Mouse (Mus musculus): ENCODE results near the gene Msx1. TPM values are rescaled to one million over a fixed set of nuclear protein-coding genes. Genes with fewer than 3 reads are reported as not detected.

The Msx1 gene
- polyA plus RNA-seq, 1 experiment, result 1.2 TPM

DNA sequence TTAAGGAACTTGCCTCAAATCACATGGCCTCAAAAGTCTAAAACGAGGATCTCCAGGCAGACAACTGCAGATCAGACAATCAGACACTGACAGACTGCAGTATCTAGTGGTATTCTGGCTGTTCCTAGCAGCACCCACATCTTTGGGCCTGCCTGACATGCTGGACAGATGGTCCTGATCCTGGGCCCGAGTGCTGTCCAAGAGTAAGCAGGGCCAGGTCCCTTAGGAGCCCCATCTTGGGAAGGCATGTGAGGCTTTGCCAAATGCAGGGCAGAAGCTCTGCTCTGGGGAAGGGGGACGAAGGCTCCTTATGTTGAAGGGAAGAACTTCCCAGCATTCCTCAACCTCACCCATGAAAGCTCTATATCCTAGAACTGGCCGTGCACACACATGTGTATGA is 8.5 kb downstream of the Msx1 start:
- Histone ChIP-seq H3K4me3 (ENCODE audit: low read depth, low read length) (no peak overlapping the region), H3K27me3 (ENCODE audit: control insufficient read depth, insufficient read depth, low read length) (peaks cover 40% of the 10 kb centered on the region), H3K27ac (ENCODE audit: insufficient read depth, low read depth, low read length) (no peak overlapping the region), H3K36me3 (ENCODE audit: control insufficient read depth, insufficient read depth, low read length) (no peaks in the 10 kb centered on the region), H3K4me1 (ENCODE audit: control insufficient read depth, insufficient read depth, insufficient read length, low read length) (no peaks in the 10 kb centered on the region)
- 71% methylated on average over 4 of the region's 4 CpGs for WGBS
- TF ChIP-seq POLR2A (IDR thresholded peaks at IDR 0.05; ENCODE audit: low read depth, low read length), result no peak

DNA sequence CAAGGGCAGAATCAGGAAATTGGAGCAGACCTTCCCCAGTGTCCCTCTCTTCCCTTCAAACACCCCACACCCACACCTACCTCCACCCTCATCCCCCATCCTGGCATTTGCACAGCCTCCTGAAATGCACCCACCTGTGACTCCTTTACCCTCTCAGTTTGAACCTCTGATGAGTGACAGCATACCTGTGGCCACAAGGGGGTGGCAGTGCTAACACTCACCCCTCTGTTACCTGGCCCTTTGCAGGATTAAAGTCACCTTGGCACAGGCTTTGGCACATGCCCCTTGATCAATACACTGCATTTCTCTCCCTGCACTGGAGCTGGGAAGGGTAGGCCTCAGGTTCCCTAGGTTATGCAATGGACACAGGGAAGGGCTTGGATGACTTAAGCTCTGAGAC is 10.2 kb downstream of the Msx1 start:
- Histone ChIP-seq H3K4me1 (ENCODE audit: control insufficient read depth, insufficient read depth, insufficient read length, low read length) (no peaks in the 10 kb centered on the region), H3K4me3 (ENCODE audit: low read depth, low read length) (no peak overlapping the region), H3K36me3 (ENCODE audit: control insufficient read depth, insufficient read depth, low read length) (no peaks in the 10 kb centered on the region), H3K27me3 (ENCODE audit: control insufficient read depth, insufficient read depth, low read length) (peaks cover 28% of the 10 kb centered on the region), H3K27ac (ENCODE audit: insufficient read depth, low read depth, low read length) (no peak overlapping the region)
- no peak for TF ChIP-seq POLR2A (IDR thresholded peaks at IDR 0.05; ENCODE audit: low read depth, low read length)
- TF ChIP-seq CTCF (IDR thresholded peaks at IDR 0.05; ENCODE audit: extremely low read depth, insufficient read length, insufficient replicate concordance, low read depth, low read length), result peak; percentile 35; the same call in 1 of the 2 replicates

DNA sequence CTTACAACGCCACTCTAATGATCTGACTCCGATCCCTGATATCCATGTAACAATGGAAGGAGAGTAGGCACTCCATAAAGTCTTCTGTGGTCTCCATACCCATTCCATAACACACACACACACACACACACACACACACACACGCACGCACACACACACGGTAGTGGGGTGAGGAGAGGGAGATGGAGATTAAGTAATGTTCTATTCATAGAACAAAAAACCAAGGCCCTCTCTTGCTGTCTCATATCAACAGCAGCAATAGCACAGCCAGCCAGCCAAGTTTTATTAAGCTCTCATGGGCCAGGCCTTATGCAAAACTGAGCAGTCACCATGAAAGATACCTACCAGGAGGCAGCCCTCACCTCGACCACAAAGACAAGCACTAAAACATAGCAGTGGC is 19.1 kb downstream of the Msx1 start:
- Histone ChIP-seq H3K4me3 (ENCODE audit: low read depth, low read length) (no peak overlapping the region), H3K36me3 (ENCODE audit: control insufficient read depth, insufficient read depth, low read length) (no peaks in the 10 kb centered on the region), H3K27ac (ENCODE audit: insufficient read depth, low read depth, low read length) (no peak overlapping the region), H3K4me1 (ENCODE audit: control insufficient read depth, insufficient read depth, insufficient read length, low read length) (no peaks in the 10 kb centered on the region), H3K27me3 (ENCODE audit: control insufficient read depth, insufficient read depth, low read length) (no peaks in the 10 kb centered on the region)
- 82% methylated on average over 6 of the region's 6 CpGs for WGBS
- TF ChIP-seq CTCF (IDR thresholded peaks at IDR 0.05; ENCODE audit: extremely low read depth, insufficient read length, insufficient replicate concordance, low read depth, low read length), result no peak
- no peak for TF ChIP-seq POLR2A (IDR thresholded peaks at IDR 0.05; ENCODE audit: low read depth, low read length)

DNA sequence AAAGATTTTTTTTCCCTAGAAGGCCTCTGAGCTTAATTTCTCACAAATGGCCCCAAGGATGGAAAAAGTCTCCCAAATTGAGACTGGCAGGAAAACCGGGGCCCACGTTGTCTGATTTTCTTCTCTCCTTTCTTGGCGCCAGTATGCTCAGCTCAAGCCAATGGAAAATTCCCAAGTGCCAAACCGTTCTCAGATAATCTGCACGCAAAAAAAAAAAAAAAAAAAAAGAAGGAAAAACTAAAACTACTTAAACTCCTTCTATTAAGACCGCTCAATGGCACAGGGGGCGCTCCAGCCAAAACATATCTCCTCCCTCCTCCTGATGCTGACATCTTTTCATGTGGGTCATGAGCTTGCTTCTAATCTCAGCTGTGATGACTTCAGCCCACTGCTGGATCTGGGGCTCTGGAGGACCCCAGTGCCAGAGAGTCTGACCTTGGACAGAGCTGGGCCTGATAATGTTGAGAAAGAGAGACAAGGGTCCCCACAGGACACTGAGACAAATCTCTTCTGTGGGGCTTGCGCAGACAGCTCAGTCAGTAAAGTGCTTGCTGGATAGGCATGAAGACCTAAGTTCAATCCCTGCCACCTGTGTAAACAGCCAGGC is 19.8 kb downstream of the Msx1 start:
- Histone ChIP-seq H3K36me3 (ENCODE audit: control insufficient read depth, insufficient read depth, low read length) (no peaks in the 10 kb centered on the region), H3K27ac (ENCODE audit: insufficient read depth, low read depth, low read length) (no peak overlapping the region), H3K4me3 (ENCODE audit: low read depth, low read length) (no peak overlapping the region), H3K27me3 (ENCODE audit: control insufficient read depth, insufficient read depth, low read length) (no peaks in the 10 kb centered on the region), H3K4me1 (ENCODE audit: control insufficient read depth, insufficient read depth, insufficient read length, low read length) (no peaks in the 10 kb centered on the region)
- TF ChIP-seq CTCF (IDR thresholded peaks at IDR 0.05; ENCODE audit: extremely low read depth, insufficient read length, insufficient replicate concordance, low read depth, low read length) (no peak), POLR2A (IDR thresholded peaks at IDR 0.05; ENCODE audit: low read depth, low read length) (no peak)
- 71% methylated on average over 8 of the region's 8 CpGs for WGBS

DNA sequence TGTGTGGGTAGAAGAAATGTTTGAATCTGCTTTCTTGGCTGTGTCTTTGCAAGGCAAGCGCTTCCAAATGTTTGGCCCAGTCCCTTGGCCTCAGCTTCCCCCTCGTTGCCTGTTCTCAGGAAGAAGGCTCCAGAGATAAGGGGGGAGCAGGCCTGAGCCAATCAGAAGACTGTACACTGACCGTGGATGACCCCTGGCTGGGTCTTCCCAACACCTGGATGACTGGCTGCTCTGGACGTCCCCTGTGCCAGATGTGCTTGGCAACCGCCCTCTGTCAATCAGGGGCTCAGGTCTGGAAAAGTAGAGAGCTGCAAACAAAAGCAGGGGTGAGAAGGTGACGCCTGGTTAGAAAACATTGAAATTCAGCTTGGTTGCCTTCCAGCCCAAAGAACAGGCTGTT is 27.1 kb downstream of the Msx1 start:
- Histone ChIP-seq H3K36me3 (ENCODE audit: control insufficient read depth, insufficient read depth, low read length) (no peaks in the 10 kb centered on the region), H3K27me3 (ENCODE audit: control insufficient read depth, insufficient read depth, low read length) (no peaks in the 10 kb centered on the region), H3K4me1 (ENCODE audit: control insufficient read depth, insufficient read depth, insufficient read length, low read length) (no peaks in the 10 kb centered on the region), H3K4me3 (ENCODE audit: low read depth, low read length) (no peak overlapping the region), H3K27ac (ENCODE audit: insufficient read depth, low read depth, low read length) (no peak overlapping the region)
- TF ChIP-seq CTCF (IDR thresholded peaks at IDR 0.05; ENCODE audit: extremely low read depth, insufficient read length, insufficient replicate concordance, low read depth, low read length), result no peak
- no peak for TF ChIP-seq POLR2A (IDR thresholded peaks at IDR 0.05; ENCODE audit: low read depth, low read length)
- WGBS, result 58% methylated on average over 6 of the region's 6 CpGs

DNA sequence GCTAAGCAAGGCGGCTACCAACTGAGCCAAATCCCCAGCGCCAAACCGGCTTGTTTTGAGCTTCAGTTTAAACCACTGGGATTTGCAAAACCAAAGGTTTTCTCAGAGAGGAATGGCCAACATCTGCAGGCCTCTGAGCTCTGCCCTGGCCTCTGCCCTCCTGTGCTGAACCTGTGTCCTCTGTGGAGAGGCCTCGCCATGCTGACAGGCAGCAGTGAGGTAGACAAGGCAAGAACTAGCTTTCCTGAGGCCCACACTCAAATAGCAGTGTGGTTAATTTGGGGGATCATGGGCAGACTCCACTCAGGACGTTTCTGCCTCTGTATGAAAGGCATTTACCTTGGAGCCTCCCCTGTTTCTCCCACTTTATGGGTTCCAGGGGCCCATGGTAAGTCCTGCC is 27.6 kb downstream of the Msx1 start:
- TF ChIP-seq CTCF (IDR thresholded peaks at IDR 0.05; ENCODE audit: extremely low read depth, insufficient read length, insufficient replicate concordance, low read depth, low read length), result no peak
- TF ChIP-seq POLR2A (IDR thresholded peaks at IDR 0.05; ENCODE audit: low read depth, low read length), result no peak
- H3K27ac ChIP-seq (ENCODE audit: insufficient read depth, low read depth, low read length), result no peak overlapping the region
- no peaks in the 10 kb centered on the region for H3K27me3 ChIP-seq (ENCODE audit: control insufficient read depth, insufficient read depth, low read length)
- 69% methylated on average over 5 of the region's 5 CpGs for WGBS
- no peaks in the 10 kb centered on the region for H3K4me1 ChIP-seq (ENCODE audit: control insufficient read depth, insufficient read depth, insufficient read length, low read length)
- H3K4me3 ChIP-seq (ENCODE audit: low read depth, low read length), result no peak overlapping the region
- no peaks in the 10 kb centered on the region for H3K36me3 ChIP-seq (ENCODE audit: control insufficient read depth, insufficient read depth, low read length)

DNA sequence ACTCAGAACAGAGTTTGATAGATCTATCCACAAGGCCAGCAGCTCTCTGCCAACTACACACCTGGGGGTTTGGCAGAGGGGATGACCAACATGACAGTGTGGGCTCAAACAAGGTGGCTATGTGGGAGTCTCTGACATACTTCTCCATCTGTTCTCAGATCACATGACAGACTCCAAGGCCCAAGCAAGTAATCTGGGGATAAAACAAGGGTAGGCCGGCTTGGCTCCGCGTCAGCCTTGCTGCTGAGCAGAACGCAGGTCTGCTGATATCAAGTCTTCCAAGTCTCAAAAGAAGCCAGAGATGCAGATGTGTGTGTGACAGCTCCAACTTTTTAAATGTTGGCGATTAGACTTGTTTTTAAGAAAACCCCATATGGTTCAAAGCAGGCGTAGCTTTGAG is 28.7 kb downstream of the Msx1 start:
- H3K4me1 ChIP-seq (ENCODE audit: control insufficient read depth, insufficient read depth, insufficient read length, low read length), result no peaks in the 10 kb centered on the region
- H3K4me3 ChIP-seq (ENCODE audit: low read depth, low read length), result no peak overlapping the region
- WGBS, result 90% methylated on average over 6 of the region's 6 CpGs
- H3K27ac ChIP-seq (ENCODE audit: insufficient read depth, low read depth, low read length), result no peak overlapping the region
- TF ChIP-seq POLR2A (IDR thresholded peaks at IDR 0.05; ENCODE audit: low read depth, low read length) (no peak), CTCF (IDR thresholded peaks at IDR 0.05; ENCODE audit: extremely low read depth, insufficient read length, insufficient replicate concordance, low read depth, low read length) (no peak)
- H3K27me3 ChIP-seq (ENCODE audit: control insufficient read depth, insufficient read depth, low read length), result no peaks in the 10 kb centered on the region
- no peaks in the 10 kb centered on the region for H3K36me3 ChIP-seq (ENCODE audit: control insufficient read depth, insufficient read depth, low read length)

DNA sequence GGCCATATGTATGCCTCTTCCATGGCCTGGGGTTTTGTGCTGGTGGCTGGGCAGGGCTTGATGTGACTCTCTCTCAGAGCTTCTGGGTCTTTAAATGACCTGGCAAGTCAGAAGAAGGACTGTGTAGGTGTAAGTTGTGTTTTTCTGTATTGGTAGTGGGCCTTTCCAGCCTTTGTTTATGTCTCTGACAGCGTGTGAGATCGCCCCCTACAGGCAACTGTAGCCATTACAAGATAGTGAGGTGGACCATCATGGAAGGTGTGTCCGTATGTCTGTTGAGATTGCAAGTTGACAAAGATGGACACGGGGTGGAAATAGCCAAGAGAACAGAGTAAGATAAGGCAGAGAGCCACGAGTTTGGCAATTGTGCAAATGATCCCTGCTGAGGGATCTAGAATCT is 32.2 kb downstream of the Msx1 start:
- TF ChIP-seq POLR2A (IDR thresholded peaks at IDR 0.05; ENCODE audit: low read depth, low read length) (no peak), CTCF (IDR thresholded peaks at IDR 0.05; ENCODE audit: extremely low read depth, insufficient read length, insufficient replicate concordance, low read depth, low read length) (no peak)
- WGBS, result 40% methylated on average over 5 of the region's 5 CpGs
- Histone ChIP-seq H3K27ac (ENCODE audit: insufficient read depth, low read depth, low read length) (no peak overlapping the region), H3K4me1 (ENCODE audit: control insufficient read depth, insufficient read depth, insufficient read length, low read length) (no peaks in the 10 kb centered on the region), H3K36me3 (ENCODE audit: control insufficient read depth, insufficient read depth, low read length) (no peaks in the 10 kb centered on the region), H3K27me3 (ENCODE audit: control insufficient read depth, insufficient read depth, low read length) (no peaks in the 10 kb centered on the region), H3K4me3 (ENCODE audit: low read depth, low read length) (no peak overlapping the region)

Measured in small intestine, adult 2 months (tissue).